Mouse (Mus musculus) MEL (cell line): ENCODE results near the gene Rgcc. TPM values are rescaled to one million over a fixed set of nuclear protein-coding genes. Genes with fewer than 3 reads are reported as not detected.

ENCODE experiments used
- DNase-seq: peaks from one replicate; pipeline ENCODE4 v3.0.0; 2011; ENCODE audit warnings: low read depth, low spot score
- H3K27ac ChIP-seq: 2 replicates; pipeline ENCODE4 v1.5.1; 2012; ENCODE audit warnings: low read depth, mild to moderate bottlenecking, control low read depth, low read length, moderate library complexity; ENCODE audit not compliant: control insufficient read depth
- H3K27me3 ChIP-seq, 2 experiments: fragments of 150-350 bp in 1 of 2; sonication (generic) in 1 of 2; 2 replicates each; pipeline ENCODE4 v1.6.1; 2012; ENCODE audit warnings: low read length in 2 of 2, mild to moderate bottlenecking in 2 of 2, improper control_type of control experiment in 1 of 2, moderate library complexity in 1 of 2; ENCODE audit not compliant: insufficient read depth in 2 of 2, control insufficient read depth in 1 of 2
- H3K36me3 ChIP-seq, 2 experiments: 2 replicates each; pipeline ENCODE4 v1.6.1; 2012 to 2014; ENCODE audit warnings: low read length in 2 of 2, improper control_type of control experiment in 1 of 2, inconsistent platforms in 1 of 2, mild to moderate bottlenecking in 1 of 2; ENCODE audit not compliant: insufficient read depth in 2 of 2, control insufficient read depth in 1 of 2
- H3K4me1 ChIP-seq, 2 experiments: fragments of 150-350 bp in 1 of 2; sonication (generic) in 1 of 2; 2 replicates each; pipeline ENCODE4 v1.6.1; 2012; ENCODE audit warnings: low read length in 2 of 2, improper control_type of control experiment in 1 of 2, mild to moderate bottlenecking in 1 of 2; ENCODE audit not compliant: insufficient read depth in 2 of 2, control insufficient read depth in 1 of 2
- H3K4me3 ChIP-seq, 2 experiments: fragments of 150-350 bp in 1 of 2; sonication (generic) in 1 of 2; 2 replicates each; pipeline ENCODE4 v1.5.1; 2012; ENCODE audit warnings: low read depth in 2 of 2, low read length in 2 of 2, mild to moderate bottlenecking in 2 of 2, moderate library complexity in 2 of 2, control low read depth in 1 of 2, improper control_type of control experiment in 1 of 2; ENCODE audit not compliant: control insufficient read depth in 1 of 2, insufficient read depth in 1 of 2
- H3K79me2 ChIP-seq: 2 replicates; pipeline ENCODE4 v1.6.1; 2012; ENCODE audit warnings: mild to moderate bottlenecking, low read length, moderate library complexity; ENCODE audit not compliant: control insufficient read depth, poor library complexity, insufficient read depth
- H3K9ac ChIP-seq: 2 replicates; pipeline ENCODE4 v1.6.1; 2012; ENCODE audit warnings: low read depth, mild to moderate bottlenecking, control low read depth, low read length, moderate library complexity; ENCODE audit not compliant: control insufficient read depth, poor library complexity, severe bottlenecking
- H3K9me3 ChIP-seq: fragments of 150-350 bp; sonication (generic); replicated peaks from 2 replicates; pipeline ENCODE4 v1.6.1; 2012; ENCODE audit warnings: mild to moderate bottlenecking, low read length, improper control_type of control experiment, moderate library complexity; ENCODE audit not compliant: insufficient read depth
- BHLHE40 ChIP-seq: IDR thresholded peaks from 2 replicates; pipeline ENCODE4 v1.6.1; 2012; ENCODE audit warnings: low read depth, mild to moderate bottlenecking, inconsistent platforms, low read length, improper control_type of control experiment, borderline replicate concordance
- CHD2 ChIP-seq: IDR thresholded peaks from 2 replicates; pipeline ENCODE4 v1.6.1; 2011; ENCODE audit warnings: low read length, improper control_type of control experiment
- CTCF ChIP-seq, 3 experiments: IDR thresholded peaks in 2 of 3; conservative IDR thresholded peaks in 1 of 3; 2 replicates each; pipeline ENCODE4 v1.5.1; 2011 to 2012; ENCODE audit warnings: low read length in 3 of 3, low read depth in 2 of 3, mild to moderate bottlenecking in 2 of 3, improper control_type of control experiment in 1 of 3, inconsistent platforms in 1 of 3, mixed read lengths in 1 of 3, moderate library complexity in 1 of 3; ENCODE audit not compliant: control insufficient read depth in 1 of 3, insufficient read depth in 1 of 3, poor library complexity in 1 of 3, severe bottlenecking in 1 of 3
- EP300 ChIP-seq, 2 experiments: IDR thresholded peaks; 2 replicates each; pipeline ENCODE4 v1.6.1; 2011; ENCODE audit warnings: improper control_type of control experiment in 2 of 2, low read length in 2 of 2, low read depth in 1 of 2, mild to moderate bottlenecking in 1 of 2
- ETS1 ChIP-seq: IDR thresholded peaks from 2 replicates; pipeline ENCODE4 v1.6.1; 2012; ENCODE audit warnings: low read depth, mild to moderate bottlenecking, inconsistent platforms, low read length, improper control_type of control experiment, moderate library complexity
- GABPA ChIP-seq: IDR thresholded peaks from 2 replicates; pipeline ENCODE4 v1.6.1; 2012; ENCODE audit warnings: low read depth, mild to moderate bottlenecking, inconsistent platforms, low read length, improper control_type of control experiment, moderate library complexity
- GATA1 ChIP-seq: IDR thresholded peaks from 2 replicates; pipeline ENCODE4 v1.6.1; 2011; ENCODE audit warnings: low read depth, low read length, improper control_type of control experiment
- MAFK ChIP-seq: IDR thresholded peaks from 2 replicates; pipeline ENCODE4 v1.6.1; 2011; ENCODE audit warnings: low read depth, mild to moderate bottlenecking, low read length, improper control_type of control experiment, borderline replicate concordance
- MAX ChIP-seq: IDR thresholded peaks from 2 replicates; pipeline ENCODE4 v1.6.1; 2011; ENCODE audit warnings: low read length, improper control_type of control experiment
- MEF2A ChIP-seq: IDR thresholded peaks from 2 replicates; pipeline ENCODE4 v1.6.1; 2014; ENCODE audit warnings: low read depth, mild to moderate bottlenecking, inconsistent platforms, low read length, improper control_type of control experiment; ENCODE audit not compliant: poor library complexity, insufficient replicate concordance, severe bottlenecking; ENCODE audit errors: extremely low read depth
- MXI1 ChIP-seq: IDR thresholded peaks from 2 replicates; pipeline ENCODE4 v1.6.1; 2011; ENCODE audit warnings: mild to moderate bottlenecking, low read depth, low read length, improper control_type of control experiment
- MYC ChIP-seq: IDR thresholded peaks from 2 replicates; pipeline ENCODE4 v1.6.1; 2011; ENCODE audit warnings: low read depth, mild to moderate bottlenecking, low read length, improper control_type of control experiment, moderate library complexity
- NELFE ChIP-seq: IDR thresholded peaks from 2 replicates; pipeline ENCODE4 v1.6.1; 2011; ENCODE audit warnings: low read depth, low read length, improper control_type of control experiment
- NRF1 ChIP-seq: IDR thresholded peaks from 2 replicates; pipeline ENCODE4 v1.6.1; 2014; ENCODE audit warnings: low read depth, mild to moderate bottlenecking, inconsistent platforms, low read length, improper control_type of control experiment, moderate library complexity; ENCODE audit not compliant: poor library complexity, insufficient read depth, severe bottlenecking
- POLR2A ChIP-seq, 2 experiments: IDR thresholded peaks; 2 replicates each; pipeline ENCODE4 v1.6.1; 2011 to 2012; ENCODE audit warnings: low read length in 2 of 2, mild to moderate bottlenecking in 2 of 2, control low read depth in 1 of 2, improper control_type of control experiment in 1 of 2, low read depth in 1 of 2, moderate library complexity in 1 of 2; ENCODE audit not compliant: control insufficient read depth in 1 of 2, insufficient read depth in 1 of 2, poor library complexity in 1 of 2
- POLR2AphosphoS2 ChIP-seq: IDR thresholded peaks from 2 replicates; pipeline ENCODE4 v1.6.1; 2011; ENCODE audit warnings: low read length, improper control_type of control experiment
- POLR2AphosphoS5 ChIP-seq: IDR thresholded peaks from 2 replicates; pipeline ENCODE4 v1.6.1; 2012; ENCODE audit warnings: low read depth, borderline replicate concordance, mild to moderate bottlenecking, inconsistent platforms, low read length, moderate library complexity, mixed read lengths
- SMC3 ChIP-seq: IDR thresholded peaks from 2 replicates; pipeline ENCODE4 v1.6.1; 2011; ENCODE audit warnings: low read depth, low read length, improper control_type of control experiment
- TAL1 ChIP-seq: IDR thresholded peaks from 2 replicates; pipeline ENCODE4 v1.6.1; 2012; ENCODE audit warnings: mild to moderate bottlenecking, inconsistent platforms, low read length, moderate library complexity, mixed read lengths
- TBP ChIP-seq: IDR thresholded peaks from 2 replicates; pipeline ENCODE4 v1.8.0; 2011; ENCODE audit warnings: low read depth, low read length, improper control_type of control experiment
- USF1 ChIP-seq: IDR thresholded peaks from 2 replicates; pipeline ENCODE4 v1.6.1; 2014; ENCODE audit warnings: low read depth, mild to moderate bottlenecking, inconsistent platforms, low read length, improper control_type of control experiment, moderate library complexity
- ZKSCAN1 ChIP-seq: IDR thresholded peaks from 2 replicates; pipeline ENCODE4 v1.6.1; 2012; ENCODE audit warnings: low read depth, mild to moderate bottlenecking, inconsistent platforms, low read length, improper control_type of control experiment, moderate library complexity
- ZMIZ1 ChIP-seq: IDR thresholded peaks from 2 replicates; pipeline ENCODE4 v1.6.1; 2012; ENCODE audit warnings: low read depth, mild to moderate bottlenecking, inconsistent platforms, low read length, improper control_type of control experiment, moderate library complexity
- polyA plus RNA-seq, 2 experiments: library from polyadenylated mRNA; stranded (reverse) in 1 of 2; unstranded in 1 of 2; fragments of >175 nt in 1 of 2; fragments of >200 nt in 1 of 2; gene quantifications; 2 replicates each; pipeline versions ENCODE4 v1.2.1 to v1.2.4; 2012; ENCODE audit warnings: low replicate concordance in 2 of 2, low read depth in 1 of 2; ENCODE audit not compliant: insufficient read length in 2 of 2, insufficient read depth in 1 of 2, missing spikeins in 1 of 2
- total RNA-seq: library from RNA; depleted of rRNA; stranded (reverse); fragments of 300-350 nt; gene quantifications from 2 replicates; pipeline ENCODE4 v1.2.3, GENCODE M21; 2012

Gene Rgcc
- total and polyA plus RNA-seq, 3 experiments = 1.2 to 1.8 TPM; not detected in 1

DNA sequence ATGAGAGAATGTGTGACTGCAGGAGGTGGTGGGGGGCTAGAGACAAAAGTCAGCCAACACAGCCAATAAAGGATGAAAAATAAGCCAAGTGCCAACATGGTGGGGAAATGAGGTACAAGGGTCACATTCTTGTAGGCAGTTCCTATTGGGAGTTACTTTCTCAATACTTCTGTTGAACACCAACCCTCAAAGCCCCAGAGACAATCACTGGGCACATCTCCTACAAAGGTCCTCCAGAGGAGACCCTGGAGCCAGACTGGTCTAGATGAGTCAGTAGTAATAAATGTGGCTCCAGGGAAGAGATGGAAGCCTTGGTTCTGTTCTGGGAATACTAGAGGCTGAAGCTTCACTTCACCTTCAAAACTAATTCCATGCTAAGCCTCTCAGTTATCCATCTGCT, 35.0 kb downstream of the Rgcc start:
- no peak overlapping the region for H3K9ac ChIP-seq
- no peaks in the 10 kb centered on the region for H3K9me3 ChIP-seq
- H3K27ac ChIP-seq = no peak overlapping the region
- no peak overlapping the region for H3K4me3 ChIP-seq
- TF ChIP-seq MYC = no peak
- no peak for TF ChIP-seq ZMIZ1
- TF ChIP-seq POLR2A (IDR thresholded peaks at IDR 0.05; ENCODE audit: control insufficient read depth in 1 of 2, insufficient read depth in 1 of 2, low read depth in 1 of 2, low read length in 2 of 2, poor library complexity in 1 of 2) = no peak
- TF ChIP-seq POLR2AphosphoS5 = no peak
- no peak for TF ChIP-seq CTCF (IDR thresholded peaks at IDR 0.05 in 2 of 3, conservative IDR thresholded peaks at IDR 0.05 in 1 of 3; ENCODE audit: control insufficient read depth in 1 of 3, insufficient read depth in 1 of 3, low read depth in 2 of 3, low read length in 3 of 3, poor library complexity in 1 of 3, severe bottlenecking in 1 of 3)
- TF ChIP-seq USF1 = no peak
- no peak for TF ChIP-seq GABPA
- TF ChIP-seq POLR2AphosphoS2 = no peak
- TF ChIP-seq TBP = no peak
- no peak for TF ChIP-seq NELFE
- TF ChIP-seq MEF2A = no peak
- no peak for TF ChIP-seq NRF1
- no peak for TF ChIP-seq MAX
- no peak for TF ChIP-seq TAL1
- no peak for TF ChIP-seq MXI1
- TF ChIP-seq BHLHE40 = no peak
- no peak for TF ChIP-seq ZKSCAN1
- TF ChIP-seq ETS1 = no peak
- TF ChIP-seq SMC3 = no peak
- TF ChIP-seq MAFK = no peak
- H3K4me1 ChIP-seq = no peaks in the 10 kb centered on the region
- H3K36me3 ChIP-seq = no peaks in the 10 kb centered on the region
- no peak for DNase-seq
- peaks cover under 1 to 2% of the 10 kb centered on the region in 2 experiments; a peak in 2 of 4 replicates for H3K27me3 ChIP-seq
- H3K79me2 ChIP-seq = no peaks in the 10 kb centered on the region

GRCm38 (mm10) chr14:79265738-79266137, 35.7 kb downstream of the Rgcc start:
- Histone ChIP-seq H3K27me3 (peaks cover 2% of the 10 kb centered on the region in 2 experiments; a peak in 2 of 4 replicates), H3K36me3 (no peaks in the 10 kb centered on the region), H3K79me2 (no peaks in the 10 kb centered on the region), H3K9me3 (no peaks in the 10 kb centered on the region), H3K4me1 (no peaks in the 10 kb centered on the region), H3K9ac (no peak overlapping the region), H3K4me3 (no peak overlapping the region), H3K27ac (no peak overlapping the region)
- no peak for DNase-seq
- TF ChIP-seq GATA1 (no peak), CHD2 (no peak), EP300 (IDR thresholded peaks at IDR 0.05; ENCODE audit: low read depth in 1 of 2, low read length in 2 of 2) (no peak), NRF1 (no peak)
- TF ChIP-seq, all 39 proteins: peak for 0
